Mouse (Mus musculus): ENCODE results near the gene Pex7. TPM values are rescaled to one million over a fixed set of nuclear protein-coding genes. Genes with fewer than 3 reads are reported as not detected.
"Not testable (repeated sequence)": the region's sequence is repeated elsewhere in the genome, so short reads cannot be mapped to it uniquely, and the experiment has no call there.

The Pex7 gene
- polyA plus RNA-seq, 1 experiment from 2014 or later, result 30.9 TPM

DNA sequence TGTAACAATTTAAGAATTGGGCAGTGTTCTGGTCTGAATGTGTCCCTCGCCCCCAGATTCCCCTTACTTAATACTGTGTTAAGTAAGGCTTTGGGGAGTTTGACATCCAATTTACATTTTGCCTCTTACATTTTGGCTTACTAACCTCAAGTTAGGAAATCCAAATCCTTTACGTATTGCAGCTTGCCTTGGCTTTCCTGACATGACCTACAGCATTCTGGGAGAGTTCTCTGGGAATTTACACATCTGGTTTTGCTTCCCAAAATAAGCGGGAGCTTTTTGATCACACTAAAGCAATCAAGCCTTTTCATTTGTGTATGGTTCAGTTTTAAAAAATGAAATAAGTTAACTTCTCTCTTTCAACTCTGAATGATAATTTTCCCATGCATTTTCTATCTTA is 25.5 kb upstream of the Pex7 start:
- no peak overlapping the region for H3K27ac ChIP-seq
- ATAC-seq, result no peak
- H3K9ac ChIP-seq, result no peak overlapping the region
- H3K4me1 ChIP-seq, result peaks cover 26% of the 10 kb centered on the region
- peak overlapping the region; percentile 92 for H3K4me2 ChIP-seq
- H3K27me3 ChIP-seq (replicated peaks), result peaks cover 43% of the 10 kb centered on the region
- no peaks in the 10 kb centered on the region for H3K9me3 ChIP-seq (replicated peaks)
- no peaks in the 10 kb centered on the region for H3K36me3 ChIP-seq
- peak overlapping the region; percentile 70 for H3K4me3 ChIP-seq
- 43% methylated on average over 3 of the region's 3 CpGs for WGBS (ENCODE audit: insufficient replicate concordance)

DNA sequence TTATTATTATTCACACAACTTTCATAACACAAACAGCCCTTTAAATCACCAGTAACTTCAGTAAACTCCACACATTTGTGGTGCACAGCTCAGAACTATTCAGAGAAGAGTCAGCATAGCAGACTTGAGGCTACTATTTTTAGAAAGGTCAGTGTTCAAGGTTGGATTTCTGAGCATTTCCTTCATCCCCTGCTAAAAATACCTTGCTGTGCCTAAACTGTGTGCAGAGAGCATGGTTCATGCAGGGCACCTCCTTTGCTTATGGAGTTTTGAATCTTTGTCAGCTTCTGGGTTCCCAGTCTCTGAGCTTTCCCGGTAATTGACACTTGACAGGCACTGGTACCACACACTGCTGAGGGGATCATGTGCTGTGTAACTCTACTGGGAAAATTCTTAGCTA is 20.7 kb upstream of the Pex7 start:
- Histone ChIP-seq H3K36me3 (no peaks in the 10 kb centered on the region), H3K4me1 (no peaks in the 10 kb centered on the region), H3K4me2 (no peak overlapping the region), H3K9ac (no peak overlapping the region), H3K27ac (no peak overlapping the region), H3K27me3 (replicated peaks) (peaks cover 16% of the 10 kb centered on the region), H3K4me3 (no peak overlapping the region), H3K9me3 (replicated peaks) (no peaks in the 10 kb centered on the region)
- no peak for ATAC-seq
- 63% methylated on average over 1 of the region's 1 CpGs for WGBS (ENCODE audit: insufficient replicate concordance)

DNA sequence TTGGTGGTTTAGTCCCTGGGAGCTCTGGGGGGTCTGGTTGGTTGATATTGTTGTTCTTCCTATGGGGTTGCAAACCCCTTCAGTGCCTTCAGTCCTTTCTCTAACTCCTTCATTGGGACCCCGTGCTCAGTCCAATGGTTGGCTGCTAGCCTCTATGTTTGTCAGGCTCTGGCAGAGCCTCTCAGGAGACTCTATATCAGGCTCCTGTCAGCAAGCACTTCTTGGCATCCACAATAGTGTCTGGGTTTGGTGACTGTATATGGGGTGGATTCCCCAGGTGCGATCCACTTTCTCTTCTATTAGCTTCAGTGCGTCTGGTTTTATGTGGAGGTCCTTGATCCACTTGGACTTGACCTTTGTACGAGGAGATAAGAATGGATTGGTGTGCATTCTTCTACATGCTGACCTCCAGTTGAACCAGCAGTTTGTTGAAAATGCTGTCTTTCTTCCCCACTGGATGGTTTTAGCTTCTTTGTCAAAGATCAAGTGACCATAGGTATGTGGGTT is 19.0 kb upstream of the Pex7 start:
- not testable (repeated sequence) for ATAC-seq; H3K4me3 ChIP-seq; H3K36me3 ChIP-seq; H3K27ac ChIP-seq; H3K9me3 ChIP-seq (replicated peaks); H3K9ac ChIP-seq; H3K4me1 ChIP-seq; H3K27me3 ChIP-seq (replicated peaks); H3K4me2 ChIP-seq
- 63% methylated on average over 4 of the region's 4 CpGs for WGBS (ENCODE audit: insufficient replicate concordance)

DNA sequence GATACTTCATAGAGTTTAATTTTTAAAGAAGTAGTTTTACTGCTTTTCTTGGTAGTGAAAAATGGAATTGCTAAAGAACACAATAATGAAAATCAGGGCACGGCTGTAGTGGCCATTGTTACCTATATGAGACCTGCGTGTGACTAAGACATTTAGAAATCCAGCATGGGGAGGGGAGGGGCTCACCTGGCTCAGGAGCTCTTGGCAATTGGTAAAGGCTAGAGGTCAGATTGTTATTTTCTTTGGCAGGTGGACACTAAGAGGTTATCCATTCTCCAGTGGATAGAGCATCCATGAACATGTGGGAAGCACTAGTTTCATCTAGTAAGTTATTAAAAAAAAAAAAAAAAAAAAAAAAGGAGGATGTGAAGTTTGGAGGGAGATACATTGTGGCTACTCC is 16.8 kb upstream of the Pex7 start:
- no peaks in the 10 kb centered on the region for H3K9me3 ChIP-seq (replicated peaks)
- ATAC-seq, result no peak
- H3K36me3 ChIP-seq, result no peaks in the 10 kb centered on the region
- 56% methylated on average over 2 of the region's 2 CpGs for WGBS (ENCODE audit: insufficient replicate concordance)
- H3K27ac ChIP-seq, result no peak overlapping the region
- no peaks in the 10 kb centered on the region for H3K4me1 ChIP-seq
- H3K4me2 ChIP-seq, result no peak overlapping the region
- H3K4me3 ChIP-seq, result no peak overlapping the region
- no peak overlapping the region for H3K9ac ChIP-seq
- H3K27me3 ChIP-seq (replicated peaks), result no peaks in the 10 kb centered on the region

DNA sequence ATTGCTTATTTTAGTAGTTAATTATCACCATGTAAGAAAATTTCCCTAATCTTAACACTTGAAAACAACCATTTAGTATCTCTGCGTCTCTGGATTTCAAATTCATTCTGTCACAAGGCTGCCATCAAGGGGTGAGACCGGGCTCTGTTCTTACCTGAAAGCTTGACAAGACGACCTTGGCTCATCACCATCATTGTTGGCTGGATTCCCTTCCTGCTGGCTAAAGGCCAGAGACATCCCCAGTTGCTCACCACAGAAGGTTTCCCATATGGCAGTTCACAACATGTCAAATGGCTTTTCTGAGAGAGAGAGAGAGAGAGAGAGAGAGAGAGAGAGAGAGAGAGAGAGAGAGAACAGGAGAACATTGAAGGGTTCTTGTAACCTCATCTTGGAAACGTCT is 14.9 kb upstream of the Pex7 start:
- H3K4me3 ChIP-seq, result no peak overlapping the region
- 45% methylated on average over 4 of the region's 4 CpGs for WGBS (ENCODE audit: insufficient replicate concordance)
- no peak overlapping the region for H3K27ac ChIP-seq
- H3K9ac ChIP-seq, result no peak overlapping the region
- no peak overlapping the region for H3K4me2 ChIP-seq
- H3K27me3 ChIP-seq (replicated peaks), result no peaks in the 10 kb centered on the region
- ATAC-seq, result no peak
- H3K4me1 ChIP-seq, result no peaks in the 10 kb centered on the region
- H3K36me3 ChIP-seq, result no peaks in the 10 kb centered on the region
- H3K9me3 ChIP-seq (replicated peaks), result no peaks in the 10 kb centered on the region

DNA sequence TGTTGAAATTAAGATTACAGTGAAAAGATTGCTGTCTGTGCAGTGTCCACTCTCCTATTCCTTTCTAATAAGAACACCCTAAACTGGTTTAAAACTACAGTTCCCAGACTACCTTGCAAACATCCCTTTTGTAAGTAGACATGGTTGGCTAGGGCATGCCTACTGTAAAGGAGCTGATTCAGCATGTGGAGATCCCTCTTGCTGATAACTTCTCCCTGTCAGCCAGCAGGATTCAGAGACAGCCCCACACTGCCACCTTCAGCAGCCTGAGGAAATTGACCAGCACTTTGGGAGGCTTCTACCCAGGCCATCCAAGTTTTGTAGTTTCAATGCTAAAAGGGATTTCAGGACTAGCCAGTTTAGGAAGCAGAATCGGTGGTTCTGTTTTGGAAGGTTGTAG is 7.8 kb upstream of the Pex7 start:
- no peaks in the 10 kb centered on the region for H3K27me3 ChIP-seq (replicated peaks)
- 34% methylated on average over 1 of the region's 1 CpGs for WGBS (ENCODE audit: insufficient replicate concordance)
- no peaks in the 10 kb centered on the region for H3K36me3 ChIP-seq
- H3K9me3 ChIP-seq (replicated peaks), result no peaks in the 10 kb centered on the region
- H3K4me3 ChIP-seq, result no peak overlapping the region
- no peaks in the 10 kb centered on the region for H3K4me1 ChIP-seq
- H3K27ac ChIP-seq, result no peak overlapping the region
- ATAC-seq, result peak; percentile 55
- no peak overlapping the region for H3K4me2 ChIP-seq
- no peak overlapping the region for H3K9ac ChIP-seq

DNA sequence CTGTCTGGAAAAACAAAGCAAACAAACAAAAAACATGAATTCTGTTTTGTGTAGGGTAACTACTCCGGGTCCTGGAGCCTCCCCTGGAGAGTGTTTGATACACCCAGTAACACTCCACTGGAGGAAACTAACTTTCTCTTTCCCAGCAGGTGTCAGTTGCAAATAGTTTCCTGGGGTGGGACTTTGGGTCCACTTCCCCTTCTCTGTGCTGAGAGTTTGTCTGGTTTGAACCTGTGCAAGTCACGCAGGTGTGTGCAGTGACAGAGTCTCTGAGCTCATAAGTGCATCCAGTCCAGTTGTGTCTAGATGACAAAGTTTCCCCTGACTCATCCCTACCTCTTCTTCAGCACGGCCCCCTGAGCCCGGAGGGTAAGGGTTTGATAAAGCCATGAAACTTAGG is 6.3 kb upstream of the Pex7 start:
- Histone ChIP-seq H3K4me2 (no peak overlapping the region), H3K9ac (no peak overlapping the region), H3K9me3 (replicated peaks) (no peaks in the 10 kb centered on the region), H3K27ac (no peak overlapping the region), H3K4me1 (no peaks in the 10 kb centered on the region), H3K36me3 (no peaks in the 10 kb centered on the region), H3K27me3 (replicated peaks) (no peaks in the 10 kb centered on the region), H3K4me3 (no peak overlapping the region)
- WGBS (ENCODE audit: insufficient replicate concordance), result 59% methylated on average over 4 of the region's 4 CpGs
- ATAC-seq, result no peak

DNA sequence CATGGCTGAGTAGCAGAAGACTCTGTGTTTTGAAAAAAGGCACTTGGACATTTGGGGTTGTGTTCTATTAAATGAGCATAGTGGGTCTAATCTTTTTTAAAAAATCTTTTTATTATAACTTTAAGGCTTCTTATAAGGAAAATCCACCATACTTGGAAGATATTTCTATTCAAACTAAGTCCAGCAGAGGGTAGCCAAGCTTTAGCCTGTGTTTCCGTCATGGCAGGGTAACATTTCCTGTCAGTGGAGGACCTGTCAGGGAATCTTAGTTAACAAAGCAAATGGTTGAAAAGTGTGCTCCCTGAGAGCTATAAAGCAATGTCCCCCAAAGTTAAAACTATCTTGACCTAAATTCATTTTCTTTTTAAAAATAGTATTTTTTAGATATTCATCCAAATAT is 4.1 kb upstream of the Pex7 start:
- ATAC-seq, result no peak

DNA sequence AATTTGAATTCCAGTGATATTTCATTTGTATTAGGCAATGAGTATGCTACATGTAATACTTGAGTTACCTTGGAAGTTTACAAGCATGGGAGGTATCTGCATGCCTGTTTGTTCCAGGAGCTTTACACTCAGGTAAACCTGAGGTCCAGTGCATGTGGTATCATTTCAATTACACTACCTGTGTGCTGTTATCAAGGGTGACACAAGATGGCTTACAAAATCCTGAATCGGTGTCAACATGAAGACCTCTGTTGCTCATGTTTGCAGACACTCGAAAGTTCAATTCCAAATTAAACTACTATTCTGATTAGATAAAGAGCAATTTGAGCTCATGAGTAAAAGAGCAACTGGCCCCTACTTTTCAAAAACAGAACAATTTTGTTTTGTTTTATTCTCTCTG is 3.0 kb upstream of the Pex7 start:
- Histone ChIP-seq H3K36me3 (no peaks in the 10 kb centered on the region), H3K27me3 (replicated peaks) (no peaks in the 10 kb centered on the region), H3K27ac (no peak overlapping the region), H3K4me2 (no peak overlapping the region), H3K4me3 (no peak overlapping the region), H3K9ac (no peak overlapping the region), H3K4me1 (peaks cover 10% of the 10 kb centered on the region), H3K9me3 (replicated peaks) (no peaks in the 10 kb centered on the region)
- no peak for ATAC-seq
- 65% methylated on average over 2 of the region's 2 CpGs for WGBS (ENCODE audit: insufficient replicate concordance)

More for the DNA sequence above, 4.1 kb upstream of the Pex7 start:
- no peaks in the 10 kb centered on the region for H3K27me3 ChIP-seq (replicated peaks)
- H3K4me2 ChIP-seq, result no peak overlapping the region
- no peak overlapping the region for H3K27ac ChIP-seq
- H3K4me1 ChIP-seq, result peaks cover 6% of the 10 kb centered on the region
- 41% methylated on average over 1 of the region's 1 CpGs for WGBS (ENCODE audit: insufficient replicate concordance)
- no peaks in the 10 kb centered on the region for H3K36me3 ChIP-seq
- no peak overlapping the region for H3K4me3 ChIP-seq
- H3K9me3 ChIP-seq (replicated peaks), result no peaks in the 10 kb centered on the region
- no peak overlapping the region for H3K9ac ChIP-seq

DNA sequence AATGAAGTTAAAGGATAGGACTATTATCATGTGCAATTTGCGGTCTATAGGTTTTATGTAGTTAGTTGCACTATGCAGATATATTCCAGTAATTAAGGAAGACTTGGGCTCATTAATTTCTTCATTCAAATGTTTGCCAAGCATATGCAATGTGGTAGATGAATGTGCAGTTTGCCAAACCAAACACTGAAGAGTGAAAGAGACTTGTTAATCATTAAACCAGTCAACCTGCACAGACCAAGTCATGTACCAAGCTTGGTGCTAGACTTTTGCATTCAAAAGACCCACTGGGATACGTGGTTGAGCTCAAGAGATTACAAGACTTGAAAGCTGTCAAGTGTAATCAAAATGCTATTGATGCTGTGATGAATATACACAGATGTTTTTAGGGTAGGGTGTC is 587 bp upstream of the Pex7 start:
- Histone ChIP-seq H3K4me3 (no peak overlapping the region), H3K4me1 (peaks cover 10% of the 10 kb centered on the region), H3K27me3 (replicated peaks) (no peaks in the 10 kb centered on the region), H3K4me2 (peak overlapping the region; percentile 54; the same call in 1 of the 2 replicates), H3K36me3 (peaks cover 14% of the 10 kb centered on the region), H3K9me3 (replicated peaks) (no peaks in the 10 kb centered on the region), H3K27ac (no peak overlapping the region), H3K9ac (no peak overlapping the region)
- 67% methylated on average over 2 of the region's 2 CpGs for WGBS (ENCODE audit: insufficient replicate concordance)
- no peak for ATAC-seq

DNA sequence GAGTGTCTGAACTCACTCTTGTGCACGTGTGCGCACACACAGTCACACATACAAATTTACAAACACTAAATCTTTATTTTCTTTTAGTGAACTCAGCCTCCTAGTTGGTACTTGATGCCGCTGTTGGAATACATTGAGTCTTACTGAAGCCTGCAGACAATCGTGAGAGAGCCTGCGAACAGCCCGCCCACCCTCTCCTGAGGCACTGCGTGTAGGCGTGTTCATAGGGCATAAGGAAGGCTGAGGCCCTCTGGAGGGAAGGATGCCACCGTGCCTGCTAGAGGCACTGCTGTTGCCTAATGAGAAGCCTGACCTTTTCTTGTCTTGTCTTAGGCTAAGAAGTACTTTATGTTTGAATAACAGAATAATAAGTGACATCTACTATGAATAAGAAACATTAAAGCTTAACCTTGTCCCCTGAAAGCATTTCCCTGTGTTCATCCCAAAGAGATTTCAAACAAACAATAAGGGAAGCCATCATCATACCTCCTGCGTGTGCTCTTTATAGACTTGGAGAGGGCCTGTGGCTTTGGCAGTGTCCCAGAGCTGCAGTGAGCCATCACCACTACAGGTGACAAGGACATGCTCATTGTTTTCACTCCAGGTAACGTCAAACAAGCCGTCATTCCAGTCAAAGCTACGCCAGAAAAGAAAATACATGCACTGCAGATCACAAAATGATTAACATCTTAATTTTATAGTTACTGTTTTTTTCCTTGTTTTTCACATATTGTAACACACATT is 3.2 kb downstream of the Pex7 start:
- 78% methylated on average over 13 of the region's 13 CpGs for WGBS (ENCODE audit: insufficient replicate concordance)
- peaks cover 10% of the 10 kb centered on the region for H3K4me1 ChIP-seq
- H3K9me3 ChIP-seq (replicated peaks), result no peaks in the 10 kb centered on the region
- H3K4me2 ChIP-seq, result no peak overlapping the region
- no peak for ATAC-seq
- H3K9ac ChIP-seq, result no peak overlapping the region
- H3K4me3 ChIP-seq, result no peak overlapping the region
- H3K27me3 ChIP-seq (replicated peaks), result no peaks in the 10 kb centered on the region
- no peak overlapping the region for H3K27ac ChIP-seq
- peaks cover 21% of the 10 kb centered on the region for H3K36me3 ChIP-seq

DNA sequence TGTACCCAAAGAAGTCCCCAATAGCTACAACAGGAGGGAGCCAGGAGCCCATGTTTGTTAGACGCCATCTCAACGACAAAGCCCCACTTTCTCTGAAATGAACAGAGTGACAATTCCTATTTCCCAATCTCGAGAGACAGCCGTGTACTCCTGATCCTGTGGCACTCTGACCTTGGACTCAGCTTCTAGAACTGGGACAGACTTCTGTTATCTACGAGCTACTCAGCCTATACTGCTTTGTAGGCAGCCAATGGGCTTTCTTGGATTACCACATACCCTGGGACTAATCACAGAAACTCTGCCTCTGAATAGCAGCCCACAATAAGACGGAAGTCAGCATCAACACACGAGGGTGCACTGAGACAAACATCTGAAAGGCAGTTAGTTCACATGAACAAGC is 5.5 kb downstream of the Pex7 start:
- Histone ChIP-seq H3K9ac (no peak overlapping the region), H3K4me1 (peaks cover 8% of the 10 kb centered on the region), H3K4me2 (no peak overlapping the region), H3K27ac (no peak overlapping the region), H3K36me3 (peaks cover 25% of the 10 kb centered on the region), H3K9me3 (replicated peaks) (no peaks in the 10 kb centered on the region), H3K27me3 (replicated peaks) (no peaks in the 10 kb centered on the region), H3K4me3 (no peak overlapping the region)
- no peak for ATAC-seq
- 64% methylated on average over 7 of the region's 7 CpGs for WGBS (ENCODE audit: insufficient replicate concordance)

DNA sequence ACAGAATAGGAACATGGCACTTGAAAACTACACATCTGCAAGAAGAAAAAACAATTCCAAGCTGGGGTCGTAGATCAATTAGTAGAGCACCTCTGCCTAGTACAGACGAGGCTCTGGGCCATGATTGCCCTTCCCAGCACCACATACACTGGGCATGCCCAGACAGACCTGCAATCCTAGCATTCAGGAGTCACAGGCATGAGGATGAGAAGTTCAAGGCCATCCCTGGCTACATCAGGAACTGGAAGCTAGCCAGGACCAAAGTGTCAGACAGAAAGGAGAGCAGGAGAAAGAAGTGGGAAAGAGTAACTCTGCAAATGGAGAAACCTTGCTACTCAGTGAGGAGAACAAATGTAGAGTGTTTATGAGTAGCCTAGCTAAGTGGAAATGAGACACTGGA is 7.3 kb downstream of the Pex7 start:
- H3K4me2 ChIP-seq, result no peak overlapping the region
- H3K36me3 ChIP-seq, result peaks cover 25% of the 10 kb centered on the region
- H3K4me1 ChIP-seq, result no peaks in the 10 kb centered on the region
- no peak overlapping the region for H3K4me3 ChIP-seq
- no peaks in the 10 kb centered on the region for H3K9me3 ChIP-seq (replicated peaks)
- 78% methylated on average over 2 of the region's 2 CpGs for WGBS (ENCODE audit: insufficient replicate concordance)
- no peak overlapping the region for H3K9ac ChIP-seq
- H3K27me3 ChIP-seq (replicated peaks), result no peaks in the 10 kb centered on the region
- no peak for ATAC-seq
- H3K27ac ChIP-seq, result no peak overlapping the region
